Mouse (Mus musculus): ENCODE results near the gene Rgs9.

- TF ChIP-seq CTCF (IDR thresholded peaks at IDR 0.05; ENCODE audit: borderline replicate concordance, insufficient read depth, low read depth, low read length) (no peak), POLR2A (IDR thresholded peaks at IDR 0.05; ENCODE audit: borderline replicate concordance, insufficient read depth, low read length) (no peak)
These were observed 34.8 kb upstream of the Rgs9 start for GRCm38 (mm10) chr11:109332722-109333121.

All from cerebellum, adult 2 months (tissue).